Mouse (Mus musculus) v-Abl transformed pro-B cells (cell line): ENCODE measurements around the gene Vmn2r60.
"Not testable (repeated sequence)": the region's sequence is repeated elsewhere in the genome, so short reads cannot be mapped to it uniquely, and the experiment has no call there.

Experiments used
- in situ Hi-C, 2 experiments: fragments of 400-800 bp; cut with MboI; formaldehyde crosslinking; loops; one replicate each; pipeline ENCODE4 v1.15.1; 2025; ENCODE audit not compliant: unreplicated experiment in 2 of 2

Vmn2r60 gene

GRCm38 (mm10) chr7:42107470-42107869, at the start of gene Vmn2r60:
Gene Vmn2r60 (plus strand): TSS chr7:42107770.
- in situ Hi-C loops: no loop called here

GRCm38 (mm10) chr7:42058923-42059322, 48.6 kb upstream of the Vmn2r60 start, which contains the start of gene Vmn2r59:
Gene Vmn2r59 (minus strand): TSS chr7:42059023.
- in situ Hi-C loops: no loop called here

- in situ Hi-C loops: not testable (repeated sequence)
Measured at GRCm38 (mm10) chr7:42107061-42107460, 509 bp upstream of the Vmn2r60 start.
